Mouse (Mus musculus): Measurements from ENCODE around the gene Otos. TPM values are rescaled to one million over a fixed set of nuclear protein-coding genes. Genes with fewer than 3 reads are reported as not detected.

Gene Otos
- polyA plus RNA-seq, 1 experiment = 1.6 TPM

DNA sequence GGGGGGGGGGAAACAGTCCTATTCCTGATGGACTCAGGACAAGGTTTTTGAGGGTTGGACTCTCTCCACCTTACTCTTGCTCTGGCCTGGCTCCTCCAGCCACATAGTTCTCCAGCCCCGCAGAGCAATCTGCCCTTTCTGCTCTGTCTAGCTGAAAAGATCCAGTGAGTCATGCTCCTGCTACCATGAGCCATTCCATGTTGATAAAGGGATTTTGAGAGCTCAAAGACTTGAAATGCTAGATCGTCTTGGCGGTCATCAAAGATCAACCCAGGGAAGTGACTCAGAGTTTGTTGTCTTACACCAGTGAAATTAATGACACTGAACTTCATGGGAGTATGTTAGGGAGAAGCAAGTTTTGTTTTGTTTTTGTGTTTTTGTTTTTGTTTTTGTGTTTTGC is 20.8 kb upstream of the Otos start:
- WGBS = 96% methylated on average over 3 of the region's 3 CpGs
- no peak for TF ChIP-seq POLR2A (IDR thresholded peaks at IDR 0.05; ENCODE audit: control insufficient read depth, extremely low read depth, insufficient read depth, low read length, poor library complexity)
- no peak for TF ChIP-seq CTCF (IDR thresholded peaks at IDR 0.05; ENCODE audit: borderline replicate concordance, control insufficient read depth, extremely low read depth, insufficient read depth, low read length, poor library complexity)

GRCm38 (mm10) chr1:92667106-92667505 is 18.5 kb upstream of the Otos start:
- H3K36me3 ChIP-seq (ENCODE audit: control insufficient read depth, insufficient read depth, low read length) = no peaks in the 10 kb centered on the region
- TF ChIP-seq POLR2A (IDR thresholded peaks at IDR 0.05; ENCODE audit: control insufficient read depth, extremely low read depth, insufficient read depth, low read length, poor library complexity) = no peak
- no peak for TF ChIP-seq CTCF (IDR thresholded peaks at IDR 0.05; ENCODE audit: borderline replicate concordance, control insufficient read depth, extremely low read depth, insufficient read depth, low read length, poor library complexity)
- 24% methylated on average over 6 of the region's 6 CpGs for WGBS
- no peak overlapping the region for H3K27ac ChIP-seq (ENCODE audit: control insufficient read depth, insufficient read depth, low read length)
- H3K4me1 ChIP-seq (replicated peaks; ENCODE audit: control insufficient read depth, insufficient read depth, low read length) = no peaks in the 10 kb centered on the region; the same call in 1 of the 2 replicates
- no peak overlapping the region for H3K4me3 ChIP-seq (ENCODE audit: control insufficient read depth, insufficient read depth, low read length)
- no peak for DNase-seq
- no peaks in the 10 kb centered on the region for H3K27me3 ChIP-seq (ENCODE audit: control insufficient read depth, insufficient read depth, low read length)

More for the DNA sequence above, 20.8 kb upstream of the Otos start:
- H3K27me3 ChIP-seq (ENCODE audit: control insufficient read depth, insufficient read depth, low read length) = no peaks in the 10 kb centered on the region
- H3K36me3 ChIP-seq (ENCODE audit: control insufficient read depth, insufficient read depth, low read length) = no peaks in the 10 kb centered on the region
- H3K4me1 ChIP-seq (replicated peaks; ENCODE audit: control insufficient read depth, insufficient read depth, low read length) = no peaks in the 10 kb centered on the region; the same call in 1 of the 2 replicates
- H3K4me3 ChIP-seq (ENCODE audit: control insufficient read depth, insufficient read depth, low read length) = no peak overlapping the region
- no peak for DNase-seq
- H3K27ac ChIP-seq (ENCODE audit: control insufficient read depth, insufficient read depth, low read length) = no peak overlapping the region

- Histone ChIP-seq H3K4me1 (replicated peaks; ENCODE audit: control insufficient read depth, insufficient read depth, low read length) (no peaks in the 10 kb centered on the region), H3K36me3 (ENCODE audit: control insufficient read depth, insufficient read depth, low read length) (no peaks in the 10 kb centered on the region), H3K4me3 (ENCODE audit: control insufficient read depth, insufficient read depth, low read length) (no peak overlapping the region), H3K27me3 (ENCODE audit: control insufficient read depth, insufficient read depth, low read length) (no peaks in the 10 kb centered on the region), H3K27ac (ENCODE audit: control insufficient read depth, insufficient read depth, low read length) (no peak overlapping the region)
- no peak for DNase-seq
- TF ChIP-seq CTCF (IDR thresholded peaks at IDR 0.05; ENCODE audit: borderline replicate concordance, control insufficient read depth, extremely low read depth, insufficient read depth, low read length, poor library complexity) (no peak), POLR2A (IDR thresholded peaks at IDR 0.05; ENCODE audit: control insufficient read depth, extremely low read depth, insufficient read depth, low read length, poor library complexity) (no peak)
- 22% methylated on average over 5 of the region's 5 CpGs for WGBS
Observed at GRCm38 (mm10) chr1:92659392-92659791, 10.8 kb upstream of the Otos start.

- no peak for TF ChIP-seq CTCF (IDR thresholded peaks at IDR 0.05; ENCODE audit: borderline replicate concordance, control insufficient read depth, extremely low read depth, insufficient read depth, low read length, poor library complexity)
- no peak for TF ChIP-seq POLR2A (IDR thresholded peaks at IDR 0.05; ENCODE audit: control insufficient read depth, extremely low read depth, insufficient read depth, low read length, poor library complexity)
- WGBS = 91% methylated on average over 11 of the region's 11 CpGs
- no peak overlapping the region for H3K27ac ChIP-seq (ENCODE audit: control insufficient read depth, insufficient read depth, low read length)
- H3K27me3 ChIP-seq (ENCODE audit: control insufficient read depth, insufficient read depth, low read length) = no peaks in the 10 kb centered on the region
- H3K4me3 ChIP-seq (ENCODE audit: control insufficient read depth, insufficient read depth, low read length) = no peak overlapping the region
- no peak for DNase-seq
- no peaks in the 10 kb centered on the region for H3K4me1 ChIP-seq (replicated peaks; ENCODE audit: control insufficient read depth, insufficient read depth, low read length)
- no peaks in the 10 kb centered on the region for H3K36me3 ChIP-seq (ENCODE audit: control insufficient read depth, insufficient read depth, low read length)
Observed at GRCm38 (mm10) chr1:92657025-92657820, 8.6 kb upstream of the Otos start.

DNA sequence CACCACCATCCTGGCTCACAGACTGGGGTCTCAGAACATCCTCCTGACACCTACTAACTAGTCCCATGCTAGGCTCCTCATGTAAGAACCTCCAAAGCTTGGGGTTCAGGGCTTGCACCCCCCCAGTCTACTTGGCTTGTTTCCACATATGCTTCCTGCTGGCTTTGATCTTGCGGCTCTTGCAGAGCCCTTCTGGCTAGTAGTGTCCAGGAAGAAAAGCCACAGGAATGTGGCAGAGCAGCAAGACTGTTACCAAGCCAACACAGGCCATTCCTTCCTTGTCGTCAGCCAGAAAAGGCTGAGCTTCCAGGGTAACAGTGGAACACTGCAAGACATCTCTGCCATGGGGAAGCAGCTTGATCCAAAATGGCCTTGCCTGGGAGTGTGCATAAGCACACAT is 6.0 kb upstream of the Otos start:
- DNase-seq = no peak
- no peaks in the 10 kb centered on the region for H3K4me1 ChIP-seq (replicated peaks; ENCODE audit: control insufficient read depth, insufficient read depth, low read length)
- H3K27ac ChIP-seq (ENCODE audit: control insufficient read depth, insufficient read depth, low read length) = no peak overlapping the region
- H3K4me3 ChIP-seq (ENCODE audit: control insufficient read depth, insufficient read depth, low read length) = no peak overlapping the region
- H3K36me3 ChIP-seq (ENCODE audit: control insufficient read depth, insufficient read depth, low read length) = no peaks in the 10 kb centered on the region
- no peaks in the 10 kb centered on the region for H3K27me3 ChIP-seq (ENCODE audit: control insufficient read depth, insufficient read depth, low read length)
- TF ChIP-seq POLR2A (IDR thresholded peaks at IDR 0.05; ENCODE audit: control insufficient read depth, extremely low read depth, insufficient read depth, low read length, poor library complexity) = no peak
- TF ChIP-seq CTCF (IDR thresholded peaks at IDR 0.05; ENCODE audit: borderline replicate concordance, control insufficient read depth, extremely low read depth, insufficient read depth, low read length, poor library complexity) = no peak
- 58% methylated on average over 2 of the region's 2 CpGs for WGBS

- Histone ChIP-seq H3K4me3 (ENCODE audit: control insufficient read depth, insufficient read depth, low read length) (no peak overlapping the region), H3K4me1 (replicated peaks; ENCODE audit: control insufficient read depth, insufficient read depth, low read length) (peaks cover 5% of the 10 kb centered on the region), H3K27me3 (ENCODE audit: control insufficient read depth, insufficient read depth, low read length) (no peaks in the 10 kb centered on the region), H3K27ac (ENCODE audit: control insufficient read depth, insufficient read depth, low read length) (no peak overlapping the region), H3K36me3 (ENCODE audit: control insufficient read depth, insufficient read depth, low read length) (no peaks in the 10 kb centered on the region)
- no peak for DNase-seq
- WGBS = 96% methylated on average over 3 of the region's 3 CpGs
- TF ChIP-seq POLR2A (IDR thresholded peaks at IDR 0.05; ENCODE audit: control insufficient read depth, extremely low read depth, insufficient read depth, low read length, poor library complexity) = no peak
- no peak for TF ChIP-seq CTCF (IDR thresholded peaks at IDR 0.05; ENCODE audit: borderline replicate concordance, control insufficient read depth, extremely low read depth, insufficient read depth, low read length, poor library complexity)
Observed at GRCm38 (mm10) chr1:92653179-92653578, 4.5 kb upstream of the Otos start.

All from thymus, adult 2 months (tissue).